Mouse (Mus musculus) lung, postnatal 36 days (tissue): Measurements from ENCODE around the gene Hs3st5.
"Not testable (repeated sequence)": the region's sequence is repeated elsewhere in the genome, so short reads cannot be mapped to it uniquely, and the experiment has no call there.

Source experiments
- DNase-seq: peaks from one replicate; pipeline ENCODE4 v3.0.0; 2022; ENCODE audit warnings: mixed read lengths

The Hs3st5 gene

GRCm38 (mm10) chr10:36506727-36507555, at the start of gene Hs3st5:
Hs3st5 (plus strand) TSS chr10:36506814.
- DNase-seq: peak; percentile 0

GRCm38 (mm10) chr10:36468664-36469063, 38.0 kb upstream of the Hs3st5 start:
- no peak for DNase-seq

- DNase-seq: no peak
Observed at GRCm38 (mm10) chr10:36471135-36471534, 35.5 kb upstream of the Hs3st5 start.

- DNase-seq: no peak
Observed at GRCm38 (mm10) chr10:36474834-36475233, 31.8 kb upstream of the Hs3st5 start.

GRCm38 (mm10) chr10:36477543-36477942, 29.1 kb upstream of the Hs3st5 start:
- DNase-seq: no peak

GRCm38 (mm10) chr10:36483362-36483761, 23.3 kb upstream of the Hs3st5 start:
- no peak for DNase-seq

- no peak for DNase-seq
Observed at GRCm38 (mm10) chr10:36484011-36484410, 22.6 kb upstream of the Hs3st5 start.

GRCm38 (mm10) chr10:36484728-36485300, 21.8 kb upstream of the Hs3st5 start:
- no peak for DNase-seq

GRCm38 (mm10) chr10:36493566-36493965, 13.0 kb upstream of the Hs3st5 start:
- no peak for DNase-seq

- no peak for DNase-seq
Observed at GRCm38 (mm10) chr10:36499713-36500112, 6.9 kb upstream of the Hs3st5 start.

- DNase-seq: no peak
Observed at GRCm38 (mm10) chr10:36506033-36506726, 434 bp upstream of the Hs3st5 start.

GRCm38 (mm10) chr10:36507556-36507870, 899 bp downstream of the Hs3st5 start:
- DNase-seq: no peak

- no peak for DNase-seq
Observed at GRCm38 (mm10) chr10:36507991-36508546, 1.5 kb downstream of the Hs3st5 start.

- DNase-seq: no peak
Observed at GRCm38 (mm10) chr10:36509477-36509876, 2.9 kb downstream of the Hs3st5 start.

GRCm38 (mm10) chr10:36523881-36524280, 17.3 kb downstream of the Hs3st5 start:
- no peak for DNase-seq

- no peak for DNase-seq
Observed at GRCm38 (mm10) chr10:36533633-36534335, 27.2 kb downstream of the Hs3st5 start.

GRCm38 (mm10) chr10:36546622-36547021, 40.0 kb downstream of the Hs3st5 start:
- DNase-seq: peak; percentile 7

- DNase-seq: not testable (repeated sequence)
Observed at GRCm38 (mm10) chr10:36547713-36548112, 41.1 kb downstream of the Hs3st5 start.

GRCm38 (mm10) chr10:36554057-36554456, 47.4 kb downstream of the Hs3st5 start:
- DNase-seq: no peak

- DNase-seq: no peak
Observed at GRCm38 (mm10) chr10:36554941-36555888, 48.6 kb downstream of the Hs3st5 start.

- DNase-seq: no peak
Observed at GRCm38 (mm10) chr10:36556128-36556527, 49.5 kb downstream of the Hs3st5 start.

GRCm38 (mm10) chr10:36557673-36558072, 51.1 kb downstream of the Hs3st5 start:
- DNase-seq: no peak
